Mouse (Mus musculus) Patski (cell line): ENCODE measurements around the gene Ciita. TPM values are rescaled to one million over a fixed set of nuclear protein-coding genes. Genes with fewer than 3 reads are reported as not detected.

Source experiments
- ATAC-seq: fragments of 100-300 bp; one replicate; pipeline ENCODE4 v1.8.0; 2021
- CTCF ChIA-PET: fragments of 350-600 bp; sonication (Branson Sonifier 250); formaldehyde crosslinking; loops from one replicate; lab custom pipeline; 2022; ENCODE audit warnings: inconsistent platforms; lab: Charles Lee
- POLR2A ChIA-PET: fragments of 350-600 bp; sonication (Branson Sonifier 250); formaldehyde crosslinking; loops from one replicate; lab custom pipeline; 2022; ENCODE audit warnings: antibody characterized with exemption, inconsistent platforms; lab: Charles Lee
- DNase-seq: peaks from one replicate; pipeline ENCODE4 v3.0.0-alpha.2; 2011; ENCODE audit warnings: low read depth, low spot score
- H3K27me3 ChIP-seq: fragments of 371-371 bp; one replicate; pipeline ENCODE4 v1.5.1; 2021
- CTCF ChIP-seq: fragments of 100-300 bp; IDR thresholded peaks from one replicate; pipeline ENCODE4 v1.5.1; 2021
- in situ Hi-C: fragments of 300-500 bp; cut with MboI; formaldehyde crosslinking; loops from 3 replicates; pipeline ENCODE4 v1.11.1; 2018; ENCODE audit warnings: low pct_unique_long_range_greater_than_20kb, mixed read lengths
- polyA plus RNA-seq: library from polyadenylated mRNA; unstranded; gene quantifications from one replicate; pipeline ENCODE4 v1.2.3, GENCODE M21; 2021

Ciita gene
- polyA plus RNA-seq, 1 experiment from 2014 or later, result 0.03 TPM

DNA sequence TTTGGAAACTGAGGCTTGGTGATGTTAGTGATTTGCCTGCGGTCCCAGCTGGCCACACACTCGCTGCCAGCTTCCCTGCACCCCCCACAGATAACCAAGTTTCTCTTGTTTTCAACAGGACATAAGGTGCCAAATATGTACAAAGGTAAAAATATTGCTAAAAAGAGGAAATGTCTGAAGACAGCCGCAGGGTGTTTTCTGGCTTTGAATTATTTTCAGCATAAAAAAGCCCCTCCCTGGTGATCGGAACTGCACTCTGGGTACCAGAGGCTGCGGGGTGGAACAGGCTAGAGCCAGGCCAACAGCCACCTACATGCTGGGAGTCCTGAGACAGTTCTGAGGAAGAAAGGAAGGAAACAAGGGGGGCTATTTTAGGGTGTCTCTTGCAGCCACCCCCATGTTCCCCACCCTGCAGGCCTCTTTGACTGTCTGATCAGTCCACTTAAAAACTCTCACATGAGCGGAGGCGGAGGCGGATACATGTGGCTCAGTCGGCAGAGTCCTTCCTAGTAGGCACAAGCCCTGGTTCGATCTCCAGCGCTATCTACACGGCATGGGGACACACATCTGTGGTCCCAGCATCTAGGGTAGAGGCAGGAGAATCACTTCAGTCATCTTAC, 36.2 kb downstream of the Ciita start:
- CTCF ChIA-PET, result no interaction called here
- POLR2A ChIA-PET, result no interaction called here
- no peaks in the 10 kb centered on the region for H3K27me3 ChIP-seq
- DNase-seq (no peak), ATAC-seq (no peak)
- in situ Hi-C loops, result loop anchor here (5.0 to 10.0 kb wide), 3 partner anchors 99 to 431 kb away; no protein-coding TSS in a partner anchor
- no peak for TF ChIP-seq CTCF

GRCm38 (mm10) chr16:10518030-10518429, 38.2 kb downstream of the Ciita start:
- H3K27me3 ChIP-seq, result no peaks in the 10 kb centered on the region
- in situ Hi-C loops, result loop anchor here (5.0 to 10.0 kb wide), 3 partner anchors 101 to 433 kb away; no protein-coding TSS in a partner anchor
- ChIA-PET POLR2A (no interaction called here), CTCF (no interaction called here)
- DNase-seq (no peak), ATAC-seq (no peak)
- TF ChIP-seq CTCF, result no peak

- no peaks in the 10 kb centered on the region for H3K27me3 ChIP-seq
- TF ChIP-seq CTCF, result peak; percentile 82
- CTCF ChIA-PET, result interaction anchor here (0.8 to 2.8 kb wide), 4 partner anchors 10 to 122 kb away, joined by 3 to 10 read pairs (median 4); no protein-coding TSS in a partner anchor
- peak; percentile 39 for DNase-seq
- POLR2A ChIA-PET, result no interaction called here
- peak; percentile 29 for ATAC-seq
- in situ Hi-C loops, result no loop called here
Measured at GRCm38 (mm10) chr16:10520908-10521614, 41.2 kb downstream of the Ciita start.

DNA sequence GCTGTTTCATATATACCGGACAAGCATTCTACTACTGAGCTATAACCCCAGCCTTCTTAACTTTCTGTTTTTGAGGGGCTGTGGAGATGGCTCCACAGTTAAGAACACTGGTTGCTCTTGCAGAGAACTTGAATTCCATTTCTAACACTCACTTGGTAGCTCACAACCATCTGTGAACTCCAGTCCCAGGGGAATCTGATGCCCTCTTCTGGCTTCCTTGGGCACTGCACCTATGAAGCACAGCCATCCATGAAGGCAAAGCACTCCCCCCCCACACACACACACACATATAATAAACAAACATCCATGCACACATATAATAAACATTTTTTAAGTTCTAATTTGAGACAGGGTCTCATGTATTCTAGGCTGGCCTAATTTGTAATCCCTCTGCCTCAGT, 43.0 kb downstream of the Ciita start:
- TF ChIP-seq CTCF, result peak; percentile 80
- in situ Hi-C loops, result no loop called here
- H3K27me3 ChIP-seq, result no peaks in the 10 kb centered on the region
- ChIA-PET CTCF (interaction anchor here (0.6 to 2.8 kb wide), 12 partner anchors 9 to 247 kb away, joined by 3 to 10 read pairs (median 4); partner anchors contain the start of gene Tekt5), POLR2A (no interaction called here)
- DNase-seq, result no peak
- ATAC-seq, result no peak

DNA sequence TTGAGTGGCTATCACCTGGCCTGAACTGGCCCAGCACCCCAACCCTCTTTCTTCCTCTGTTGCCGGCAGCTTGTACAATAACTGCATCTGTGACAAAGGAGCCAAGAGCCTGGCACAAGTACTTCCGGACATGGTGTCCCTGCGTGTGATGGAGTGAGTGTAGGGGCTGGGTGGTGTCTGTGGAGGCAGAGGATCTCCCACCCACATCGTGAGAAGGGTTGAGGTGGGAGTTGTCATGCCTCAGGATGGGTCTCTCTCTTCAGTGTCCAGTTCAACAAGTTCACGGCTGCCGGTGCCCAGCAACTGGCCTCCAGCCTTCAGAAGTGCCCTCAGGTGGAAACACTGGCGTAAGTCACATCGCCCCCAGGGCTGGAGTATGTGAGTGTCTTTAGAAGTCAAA, 43.8 kb downstream of the Ciita start:
- POLR2A ChIA-PET, result no interaction called here
- no peaks in the 10 kb centered on the region for H3K27me3 ChIP-seq
- ATAC-seq (no peak), DNase-seq (no peak)
- no peak for TF ChIP-seq CTCF
- in situ Hi-C loops, result no loop called here
- CTCF ChIA-PET, result interaction anchor here (1.3 to 1.9 kb wide), 4 partner anchors 106 to 247 kb away, joined by 3 to 6 read pairs (median 4); partner anchors contain the start of gene Tekt5

DNA sequence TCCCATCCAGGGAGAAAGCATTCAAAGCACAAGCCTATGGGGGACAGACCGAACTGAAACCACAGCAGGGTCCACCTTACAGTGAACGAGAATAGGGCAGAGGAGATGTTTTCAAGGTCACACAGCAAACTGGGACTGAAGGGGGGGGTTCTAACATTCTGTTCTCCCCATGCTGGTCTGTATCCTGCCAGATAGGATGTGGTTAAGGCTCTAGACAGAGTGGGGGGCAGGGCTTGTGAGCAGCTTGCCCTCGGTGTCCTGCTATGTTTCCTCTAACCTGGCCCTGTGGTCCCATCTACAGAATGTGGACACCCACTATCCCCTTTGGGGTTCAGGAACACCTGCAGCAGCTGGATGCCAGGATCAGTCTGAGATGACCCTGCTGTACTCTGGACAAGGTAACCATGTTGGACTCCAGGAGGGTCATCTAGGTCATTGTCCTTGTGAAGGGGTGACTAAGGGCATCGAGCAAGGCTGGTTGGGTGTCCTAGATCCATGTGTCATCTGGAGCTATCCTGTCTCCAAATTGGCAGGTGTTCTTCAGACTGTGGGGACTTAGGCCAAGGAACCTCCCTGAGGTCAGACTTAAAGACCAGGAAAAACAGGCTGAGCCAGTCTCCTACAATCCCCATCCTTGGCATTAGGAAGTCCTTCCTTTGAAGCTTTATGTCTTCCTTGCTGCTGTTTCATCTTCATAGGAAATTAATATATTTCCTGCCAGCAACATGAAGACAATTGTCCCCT, 45.2 kb downstream of the Ciita start:
- CTCF ChIA-PET, result interaction anchor here (0.7 kb wide), 1 partner anchor 248 kb away, joined by 3 read pairs; no protein-coding TSS in a partner anchor
- POLR2A ChIA-PET, result no interaction called here
- in situ Hi-C loops, result no loop called here

DNA sequence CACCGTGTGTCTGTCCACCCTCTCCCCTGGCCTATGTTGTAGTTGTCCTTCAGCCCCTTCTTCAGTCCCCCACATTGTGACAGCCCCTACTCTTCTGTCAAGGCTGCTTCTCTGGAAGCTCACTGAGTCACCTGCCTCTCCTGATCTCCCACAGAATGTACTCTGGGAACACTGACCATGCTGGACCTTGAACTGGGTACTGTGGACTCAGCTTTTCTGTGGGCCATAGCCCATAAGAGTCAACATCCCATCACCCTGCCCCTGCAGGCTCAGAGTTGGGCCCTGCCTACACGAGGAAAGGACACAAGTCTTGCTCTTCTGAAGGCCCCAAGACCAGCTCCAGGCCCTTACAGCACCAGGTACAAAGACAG, 45.7 kb downstream of the Ciita start:
- H3K27me3 ChIP-seq, result no peaks in the 10 kb centered on the region
- ChIA-PET POLR2A (interaction anchor here (1.1 kb wide), 1 partner anchor 17 kb away, joined by 3 read pairs; the partner anchor contains the start of gene Dexi), CTCF (interaction anchor here (0.7 kb wide), 1 partner anchor 249 kb away, joined by 3 read pairs; no protein-coding TSS in a partner anchor)
- ATAC-seq, result no peak
- TF ChIP-seq CTCF, result no peak
- in situ Hi-C loops, result no loop called here
- DNase-seq, result no peak

More for the DNA sequence above, 45.2 kb downstream of the Ciita start:
- DNase-seq, result no peak
- no peak for ATAC-seq
- TF ChIP-seq CTCF, result no peak
- no peaks in the 10 kb centered on the region for H3K27me3 ChIP-seq

GRCm38 (mm10) chr16:10527046-10527644, 47.3 kb downstream of the Ciita start:
- ChIA-PET CTCF (interaction anchor here (1.0 kb wide), 2 partner anchors 14 to 231 kb away, joined by 3 to 4 read pairs; no protein-coding TSS in a partner anchor), POLR2A (interaction anchor here (0.6 to 1.6 kb wide), 3 partner anchors 10 to 314 kb away, joined by 3 to 4 read pairs (median 3); no protein-coding TSS in a partner anchor)
- H3K27me3 ChIP-seq, result no peaks in the 10 kb centered on the region
- DNase-seq, result no peak
- TF ChIP-seq CTCF, result no peak
- in situ Hi-C loops, result no loop called here
- ATAC-seq, result no peak

DNA sequence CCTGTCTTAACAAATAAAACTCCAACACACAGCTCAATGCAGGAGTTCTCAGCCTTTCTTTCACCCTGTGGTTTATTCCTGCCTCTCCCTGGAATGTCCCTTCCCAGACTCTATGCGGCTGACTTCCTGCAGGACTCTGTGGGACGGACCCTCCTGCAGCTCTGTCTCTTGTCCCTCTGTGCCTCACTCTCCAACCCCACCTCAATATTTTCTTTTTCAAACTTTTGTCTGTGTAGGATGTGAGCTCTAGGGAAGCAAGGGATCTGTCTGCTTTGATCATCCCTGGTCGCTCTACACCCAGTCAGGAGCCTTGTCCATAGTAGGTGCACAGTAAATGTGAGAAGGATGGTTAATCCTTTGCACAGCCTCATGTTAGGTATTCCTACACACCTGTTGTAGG, 48.5 kb downstream of the Ciita start:
- no peak for TF ChIP-seq CTCF
- DNase-seq (no peak), ATAC-seq (no peak)
- CTCF ChIA-PET, result no interaction called here
- POLR2A ChIA-PET, result interaction anchor here (1.6 kb wide), 1 partner anchor 9 kb away, joined by 4 read pairs; no protein-coding TSS in a partner anchor
- in situ Hi-C loops, result no loop called here
- H3K27me3 ChIP-seq, result no peaks in the 10 kb centered on the region

DNA sequence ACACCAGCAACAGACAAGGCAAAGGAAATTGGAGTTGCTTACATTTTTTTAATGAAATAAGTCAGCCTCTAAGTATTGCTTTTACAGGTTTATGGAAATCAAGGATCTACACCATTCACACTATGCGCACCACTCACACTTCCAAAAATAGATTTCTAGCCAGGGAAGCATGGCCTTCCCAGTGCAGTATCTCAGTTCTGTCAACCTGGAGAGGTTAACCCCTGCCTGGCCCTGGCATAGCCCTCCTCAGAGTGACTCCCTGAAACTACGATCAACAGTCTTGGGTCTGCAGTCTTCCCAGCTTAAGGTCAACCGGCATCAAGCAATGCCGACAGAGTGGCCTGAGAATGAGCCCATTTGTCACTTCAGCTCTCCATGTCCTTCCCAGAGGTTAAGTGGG, 50.3 kb downstream of the Ciita start:
- ChIA-PET CTCF (no interaction called here), POLR2A (no interaction called here)
- ATAC-seq (no peak), DNase-seq (no peak)
- TF ChIP-seq CTCF, result no peak
- no peaks in the 10 kb centered on the region for H3K27me3 ChIP-seq
- in situ Hi-C loops, result no loop called here
